ENCODE assay signal across 36 mouse cellular contexts in the genomic region with DNA sequence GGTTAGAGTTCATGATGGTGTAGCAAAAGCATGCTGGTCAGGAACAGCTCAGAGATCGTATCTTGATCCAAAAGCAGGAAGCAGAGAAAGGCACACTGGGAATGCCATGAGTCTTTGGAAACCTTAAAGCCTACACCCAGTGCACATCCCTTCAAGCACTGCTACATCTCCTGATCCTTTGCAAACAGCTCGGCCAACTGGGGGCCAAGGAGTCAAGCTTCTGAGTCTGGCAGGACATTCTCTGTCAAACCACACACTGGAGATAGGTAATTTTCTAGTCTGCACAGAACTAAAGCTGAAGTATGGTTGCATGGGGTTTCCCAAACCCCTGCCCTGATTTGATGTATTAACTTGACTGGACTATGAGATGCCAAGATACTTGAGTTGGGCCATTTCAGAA. TPM values are rescaled to one million over a fixed set of nuclear protein-coding genes. Genes with fewer than 3 reads are reported as not detected.
"Had no signal": no experiment of that assay in that cellular context is flagged by ENCODE, and none has a peak within 500 bp of the region (broad histone marks: within the 10 kb centered on the region; RNA-seq: fewer than 3 reads in every experiment).

No protein-coding gene starts in this region.

- ATAC-seq: liver, embryonic 12.5 days; liver, postnatal 0 days; lung, postnatal 0 days; midbrain, embryonic 15.5 days; midbrain, embryonic 16.5 days had no signal

- H3K4me1 ChIP-seq: midbrain, embryonic 10.5 days; midbrain, embryonic 12.5 days; midbrain, embryonic 15.5 days; neural tube, embryonic 12.5 days had no signal

- H3K27ac ChIP-seq: left cerebral cortex, adult 2 months; limb, embryonic 10.5 days; limb, embryonic 12.5 days; limb, embryonic 13.5 days; limb, embryonic 15.5 days; liver, embryonic 12.5 days; liver, embryonic 13.5 days; liver, embryonic 14.5 days; liver, embryonic 15.5 days; lung, embryonic 15.5 days; macrophage; midbrain, embryonic 10.5 days; midbrain, embryonic 12.5 days; midbrain, embryonic 15.5 days; neural tube, embryonic 12.5 days had no signal

- H3K9me3 ChIP-seq: limb, embryonic 10.5 days; limb, embryonic 12.5 days; limb, embryonic 13.5 days; limb, embryonic 15.5 days; liver, embryonic 12.5 days; liver, embryonic 13.5 days; liver, embryonic 15.5 days; lung, embryonic 15.5 days; megakaryocyte, embryonic 14.5 days; midbrain, embryonic 10.5 days; midbrain, embryonic 15.5 days; neural tube, embryonic 12.5 days had no signal

- H3K27me3 ChIP-seq: limb, embryonic 12.5 days; limb, embryonic 13.5 days; limb, embryonic 15.5 days; liver, embryonic 12.5 days; liver, embryonic 13.5 days; liver, embryonic 15.5 days; lung, embryonic 15.5 days; megakaryocyte, embryonic 14.5 days; midbrain, embryonic 12.5 days; midbrain, embryonic 15.5 days; neural tube, embryonic 12.5 days had no signal

- H3K4me3 ChIP-seq: left cerebral cortex, adult 2 months; limb, embryonic 10.5 days; limb, embryonic 12.5 days; limb, embryonic 13.5 days; limb, embryonic 15.5 days; liver, embryonic 12.5 days; liver, embryonic 13.5 days; liver, embryonic 15.5 days; lung, embryonic 15.5 days; megakaryocyte, embryonic 14.5 days; midbrain, embryonic 10.5 days; midbrain, embryonic 12.5 days; midbrain, embryonic 15.5 days; myocyte; neural tube, embryonic 12.5 days had no signal

- DNase-seq: left cerebral cortex, postnatal 4 days; liver; liver, embryonic 13.5 days; liver, postnatal 0 days; lung, adult 18-20 months; lung, adult 2 months; lung, embryonic 14.5 days; lung, postnatal 14 days; lung, postnatal 36 days; lung, postnatal 4 days; midbrain, embryonic 14.5 days had no signal

- H3K9ac ChIP-seq: limb, embryonic 12.5 days; limb, embryonic 13.5 days; limb, embryonic 15.5 days; liver, embryonic 12.5 days; liver, embryonic 13.5 days; liver, embryonic 14.5 days; liver, embryonic 15.5 days; liver, postnatal 0 days; lung, embryonic 14.5 days; lung, embryonic 15.5 days; midbrain, embryonic 12.5 days; midbrain, embryonic 15.5 days; neural tube, embryonic 12.5 days had no signal

- H3K4me2 ChIP-seq: limb, embryonic 12.5 days; limb, embryonic 13.5 days; limb, embryonic 15.5 days; liver, embryonic 12.5 days; liver, embryonic 13.5 days; liver, embryonic 15.5 days; lung, embryonic 14.5 days; lung, embryonic 15.5 days; midbrain, embryonic 12.5 days; midbrain, embryonic 15.5 days; neural tube, embryonic 12.5 days had no signal

RNA-seq across cellular contexts. Expression of a gene that starts 4.9 kb away (rescaled TPM):
- polyA plus RNA-seq: liver, adult 2 months; macrophage had no signal

RNA-seq across cellular contexts. Expression of a gene that starts 46.6 kb away (rescaled TPM):
- polyA plus RNA-seq: limb, embryonic 10.5 days; limb, embryonic 11.5 days; liver, embryonic 12.5 days; liver, embryonic 13.5 days; lung, adult 2 months; lung, embryonic 15.5 days; lung, embryonic 16.5 days; lung, postnatal 0 days; macrophage; midbrain, embryonic 10.5 days; midbrain, embryonic 12.5 days; neural tube, embryonic 11.5 days; neural tube, embryonic 12.5 days had no signal

RNA-seq across cellular contexts. Expression of a gene that starts 55.7 kb away (rescaled TPM):
- polyA plus RNA-seq: limb, embryonic 10.5 days; limb, embryonic 11.5 days; limb, embryonic 12.5 days; limb, embryonic 13.5 days; limb, embryonic 14.5 days; limb, embryonic 15.5 days; liver, adult 2 months; liver, embryonic 12.5 days; liver, embryonic 13.5 days; liver, embryonic 14.5 days; liver, embryonic 15.5 days; liver, embryonic 16.5 days; lung, adult 2 months; lung, postnatal 0 days; macrophage; midbrain, embryonic 10.5 days; midbrain, embryonic 12.5 days; midbrain, embryonic 14.5 days; midbrain, embryonic 15.5 days; midbrain, embryonic 16.5 days; midbrain, postnatal 0 days; myocyte; neural tube, embryonic 11.5 days; neural tube, embryonic 12.5 days had no signal
